In genomic region chr13:98695546-98695945, GRCm38 (mm10) we compare ENCODE assay signal across 12 mouse cellular contexts. TPM values are rescaled to one million over a fixed set of nuclear protein-coding genes. Genes with fewer than 3 reads are reported as not detected.
DNase-seq lines count a peak whose midpoint lies in the region; ATAC-seq lines count a peak whose summit lies in the region.
"Had no signal": no experiment of that assay in that cellular context is flagged by ENCODE, and none has a peak within 500 bp of the region (broad histone marks: within the 10 kb centered on the region; RNA-seq: fewer than 3 reads in every experiment).

No protein-coding gene starts in this region.

- no peak overlapping the region for H3K27ac ChIP-seq in embryonic facial prominence, embryonic 14.5 days (replicated peaks; ENCODE audit: low read depth, low read length)
- peak overlapping the region; percentile 88 for H3K27ac ChIP-seq in intestine, embryonic 16.5 days (ENCODE audit: low read length)
- H3K27ac ChIP-seq: limb, embryonic 13.5 days; neural tube, embryonic 13.5 days had no signal

- H3K9me3 ChIP-seq in embryonic facial prominence, embryonic 14.5 days (ENCODE audit: control insufficient read depth, low read length), result no peaks in the 10 kb centered on the region
- H3K9me3 ChIP-seq in intestine, embryonic 16.5 days (ENCODE audit: control insufficient read depth, low read length), result no peaks in the 10 kb centered on the region
- H3K9me3 ChIP-seq: limb, embryonic 13.5 days; neural tube, embryonic 13.5 days had no signal

- no peak for ATAC-seq in embryonic facial prominence, embryonic 14.5 days (ENCODE audit: low read depth)
- ATAC-seq in intestine, embryonic 16.5 days, result peak; percentile 11; the same call in 1 of the 2 replicates
- ATAC-seq in inflammation-experienced regulatory T-cells, adult 6 months, result no peak

- H3K4me2 ChIP-seq in embryonic facial prominence, embryonic 14.5 days (ENCODE audit: low read depth, low read length), result peak overlapping the region; percentile 91; the same call in 1 of the 2 replicates
- peak overlapping the region; percentile 65 for H3K4me2 ChIP-seq in intestine, embryonic 16.5 days (ENCODE audit: low read depth, low read length)

- WGBS in embryonic facial prominence, embryonic 14.5 days, result 39% methylated on average over 2 of the region's 2 CpGs
- 27% methylated on average over 2 of the region's 2 CpGs for WGBS in intestine, embryonic 16.5 days

- peaks cover 11% of the 10 kb centered on the region for H3K27me3 ChIP-seq in embryonic facial prominence, embryonic 14.5 days (replicated peaks; ENCODE audit: control insufficient read depth, insufficient read depth, low read length)
- H3K27me3 ChIP-seq in intestine, embryonic 16.5 days (replicated peaks; ENCODE audit: control insufficient read depth, insufficient read depth, low read length), result no peaks in the 10 kb centered on the region; the same call in 1 of the 2 replicates

- H3K4me3 ChIP-seq in embryonic facial prominence, embryonic 14.5 days (ENCODE audit: low read depth, low read length), result no peak overlapping the region
- H3K4me3 ChIP-seq in intestine, embryonic 16.5 days (ENCODE audit: low read length), result peak overlapping the region; percentile 52

- H3K36me3 ChIP-seq in embryonic facial prominence, embryonic 14.5 days (ENCODE audit: control insufficient read depth, insufficient read depth, low read length), result no peaks in the 10 kb centered on the region
- no peaks in the 10 kb centered on the region for H3K36me3 ChIP-seq in intestine, embryonic 16.5 days (ENCODE audit: control insufficient read depth, insufficient read depth, low read length)
- H3K36me3 ChIP-seq: limb, embryonic 13.5 days; neural tube, embryonic 13.5 days had no signal

- DNase-seq in ZHBTc4 (ENCODE audit: low read depth, low spot score), result peak; percentile 10
- no peak for DNase-seq in embryonic facial prominence, embryonic 14.5 days (ENCODE audit: low spot score)
- DNase-seq in lung, adult 18-20 months, result peak; percentile 76 to 83
- no peak for DNase-seq in right cerebral cortex, postnatal 36 days (ENCODE audit: low spot score in 2 of 2)
- no peak for DNase-seq in spleen, adult 18-20 months
- DNase-seq in embryo, embryonic 9.5 days (ENCODE audit: extremely low spot score), result no peak
- DNase-seq: cerebellum, adult 9-11 months; gastrocnemius, postnatal 25 days had no signal

- peaks cover 11% of the 10 kb centered on the region; the same call in 1 of the 2 replicates for H3K4me1 ChIP-seq in embryonic facial prominence, embryonic 14.5 days (ENCODE audit: control insufficient read depth, insufficient read depth, low read length)
- peaks cover 13% of the 10 kb centered on the region for H3K4me1 ChIP-seq in intestine, embryonic 16.5 days (ENCODE audit: control insufficient read depth, insufficient read depth, low read length)

- no peak overlapping the region for H3K9ac ChIP-seq in embryonic facial prominence, embryonic 14.5 days (ENCODE audit: low read depth, low read length)
- peak overlapping the region; percentile 80 for H3K9ac ChIP-seq in intestine, embryonic 16.5 days (ENCODE audit: low read depth, low read length)

RNA-seq across cellular contexts. Expression of gene Tmem171, which starts 0.9 kb away (rescaled TPM):
- 0.35 and 0.57 TPM in 2 replicates for polyA plus RNA-seq in embryonic facial prominence, embryonic 14.5 days (2014; fragmentation: Nextera tagmentation; extraction: Ambion mirVana)
- 36.4 and 43.2 TPM in 2 replicates for polyA plus RNA-seq in intestine, embryonic 16.5 days (2015; fragmentation: Nextera tagmentation; extraction: Ambion mirVana)
- 1 to 10 TPM in 1 of 3 experiments, under 1 TPM in 1, not detected in 1; 0.48 to 2.1 TPM for polyA plus RNA-seq in inflammation-experienced regulatory T-cells, adult 6 months (2017; shearing (Covaris generic))
- polyA plus RNA-seq: neural tube, embryonic 13.5 days had no signal

RNA-seq across cellular contexts. Expression of gene Tmem174, which starts 58.3 kb away (rescaled TPM):
- not detected in 2 replicates for polyA plus RNA-seq in embryonic facial prominence, embryonic 14.5 days (2014; fragmentation: Nextera tagmentation; extraction: Ambion mirVana)
- 0.07 and 0.10 TPM in 2 replicates for polyA plus RNA-seq in intestine, embryonic 16.5 days (2015; fragmentation: Nextera tagmentation; extraction: Ambion mirVana)
- not detected for polyA plus RNA-seq in inflammation-experienced regulatory T-cells, adult 6 months (2017; shearing (Covaris generic))
- polyA plus RNA-seq: limb, embryonic 13.5 days; neural tube, embryonic 13.5 days had no signal

Comparison
In these comparisons a context has a peak if more than half of its experiments do, and no peak if none do; other contexts are left out.
1. DNase-seq: peak in ZHBTc4 (single experiment) and lung, adult 18-20 months (2 of 2); none in embryonic facial prominence, embryonic 14.5 days (single experiment), right cerebral cortex, postnatal 36 days (0 of 2), spleen, adult 18-20 months (0 of 2) and embryo, embryonic 9.5 days (single experiment).
2. RNA of gene Tmem171, which starts 0.9 kb away (polyA plus RNA-seq): 36.4 to 43.2 TPM in intestine, embryonic 16.5 days; 0.35 to 0.57 TPM in embryonic facial prominence, embryonic 14.5 days and 0.48 to 2.1 TPM in inflammation-experienced regulatory T-cells, adult 6 months; every median in the first group is over 10 times any median in the second.